Mouse (Mus musculus) cerebellum, adult (tissue): ENCODE data around the gene Vwa1.

ENCODE experiments used
- ATAC-seq: cut with Nextera tagmentation; 2 replicates; pipeline ENCODE4 v1.9.2; 2017; ENCODE audit warnings: mild to moderate bottlenecking, moderate library complexity, mixed read lengths; ENCODE audit not compliant: insufficient number of reproducible peaks, low FRiP score, low TSS enrichment

The Vwa1 gene

GRCm38 (mm10) chr4:155783486-155784080 is 9.1 kb upstream of the Vwa1 start:
- no peak; the same call in 1 of the 2 replicates for ATAC-seq

DNA sequence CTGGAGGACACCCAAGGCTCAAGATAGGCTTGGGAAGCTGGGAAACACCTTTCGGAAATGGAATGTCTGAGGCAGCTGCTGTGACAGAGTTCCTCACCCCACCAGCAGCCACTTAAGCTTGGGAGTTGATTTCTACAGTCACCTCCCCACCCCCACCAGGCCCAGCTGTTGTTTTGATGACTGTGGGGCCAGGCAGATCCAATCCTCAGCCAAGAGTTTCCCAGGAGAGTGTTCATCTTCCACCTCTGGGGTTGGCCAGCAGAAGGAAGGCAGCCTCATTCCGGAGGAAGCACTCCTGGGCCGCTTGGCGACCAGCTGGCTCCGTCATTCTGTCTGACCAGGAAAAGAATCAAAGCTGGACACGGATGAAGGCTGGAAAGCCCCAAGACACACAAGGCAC is 6.4 kb upstream of the Vwa1 start:
- no peak for ATAC-seq

DNA sequence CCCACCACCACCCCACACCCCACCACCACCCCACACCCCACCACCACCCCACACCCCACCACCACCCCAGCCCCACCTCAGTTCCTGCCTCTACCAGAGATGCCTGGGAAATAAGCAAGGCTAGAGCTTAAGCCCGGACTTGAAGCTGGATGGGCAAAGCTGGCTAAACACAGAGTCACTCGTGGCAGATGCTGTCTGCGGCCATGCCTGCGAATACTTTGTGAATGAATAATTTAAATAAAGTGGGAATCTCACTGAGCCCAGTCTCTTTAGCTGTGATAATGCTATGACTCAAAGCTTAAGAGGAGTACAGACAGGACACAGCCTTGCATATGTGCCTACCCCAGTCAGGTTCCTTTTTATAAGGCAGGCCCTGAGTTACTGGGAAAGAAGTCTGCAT is 5.0 kb upstream of the Vwa1 start:
- ATAC-seq, result no peak

DNA sequence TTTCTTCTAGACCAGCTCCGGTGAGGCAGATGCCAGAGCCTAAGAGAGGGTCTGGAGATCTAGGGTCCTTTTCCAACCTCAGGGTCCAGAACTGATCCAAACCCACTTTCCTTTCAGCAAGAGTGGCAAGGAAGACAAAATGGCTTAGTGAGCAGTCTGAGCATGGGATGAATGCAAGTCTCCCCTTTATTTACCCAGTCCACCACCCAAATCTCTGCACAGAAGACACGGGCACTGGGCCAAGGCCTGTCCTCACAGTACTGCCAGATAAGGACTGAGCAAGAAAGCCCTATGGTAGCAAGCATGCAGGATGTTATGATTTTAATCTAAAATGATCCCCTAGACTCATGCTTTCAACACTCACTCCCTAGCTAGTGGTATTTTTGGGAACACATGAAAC is 3.3 kb upstream of the Vwa1 start:
- ATAC-seq, result no peak

DNA sequence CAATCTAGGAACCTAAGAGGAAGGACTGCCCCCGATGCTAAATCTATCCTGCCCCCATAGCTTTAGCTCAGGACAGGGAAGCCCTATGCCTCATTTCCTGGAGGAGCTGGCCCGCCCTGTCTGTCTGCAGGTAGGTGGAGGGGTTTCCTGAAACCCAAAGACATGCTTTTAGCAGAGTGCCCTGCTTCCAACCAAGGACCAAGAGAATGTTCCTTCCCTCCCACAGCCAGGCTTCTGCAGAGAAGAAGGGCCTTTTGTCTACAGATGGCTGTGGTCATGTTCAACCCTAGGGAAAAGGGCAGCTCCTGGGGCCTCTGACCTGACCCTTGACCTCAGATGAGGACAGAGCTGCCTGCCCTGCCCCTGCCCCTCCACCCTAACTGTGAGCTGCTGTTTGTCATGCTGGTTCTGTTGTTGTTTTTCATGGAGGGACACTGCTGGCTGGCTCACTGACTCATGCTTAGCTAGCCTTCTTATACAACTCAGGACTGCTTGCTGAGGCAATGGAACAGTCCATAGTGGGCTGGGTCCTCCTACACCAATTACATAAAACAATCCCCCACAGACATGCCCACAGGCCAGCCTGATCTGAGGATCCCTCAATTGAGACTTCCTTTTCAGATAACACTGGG is 2.3 kb upstream of the Vwa1 start:
- no peak for ATAC-seq

DNA sequence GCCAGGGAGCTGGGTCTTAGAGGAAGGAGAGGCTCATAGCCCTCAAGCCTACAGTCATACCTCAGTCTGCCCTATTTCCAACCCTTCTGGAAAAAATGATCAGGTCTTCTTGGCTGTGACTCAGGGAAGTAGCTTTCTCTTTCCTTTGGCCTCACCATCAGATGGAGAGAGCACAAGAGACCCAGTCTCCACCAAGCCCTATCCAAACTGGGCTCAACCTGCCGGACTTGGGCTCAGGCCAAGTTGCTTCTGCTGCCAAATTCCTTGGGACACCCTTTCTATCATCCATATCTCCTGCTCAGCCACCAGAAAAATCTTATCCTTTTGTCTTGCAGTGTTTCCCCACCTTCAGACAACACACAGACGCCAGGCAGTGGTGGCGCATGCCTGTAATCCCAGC is 1.4 kb upstream of the Vwa1 start:
- ATAC-seq, result no peak

DNA sequence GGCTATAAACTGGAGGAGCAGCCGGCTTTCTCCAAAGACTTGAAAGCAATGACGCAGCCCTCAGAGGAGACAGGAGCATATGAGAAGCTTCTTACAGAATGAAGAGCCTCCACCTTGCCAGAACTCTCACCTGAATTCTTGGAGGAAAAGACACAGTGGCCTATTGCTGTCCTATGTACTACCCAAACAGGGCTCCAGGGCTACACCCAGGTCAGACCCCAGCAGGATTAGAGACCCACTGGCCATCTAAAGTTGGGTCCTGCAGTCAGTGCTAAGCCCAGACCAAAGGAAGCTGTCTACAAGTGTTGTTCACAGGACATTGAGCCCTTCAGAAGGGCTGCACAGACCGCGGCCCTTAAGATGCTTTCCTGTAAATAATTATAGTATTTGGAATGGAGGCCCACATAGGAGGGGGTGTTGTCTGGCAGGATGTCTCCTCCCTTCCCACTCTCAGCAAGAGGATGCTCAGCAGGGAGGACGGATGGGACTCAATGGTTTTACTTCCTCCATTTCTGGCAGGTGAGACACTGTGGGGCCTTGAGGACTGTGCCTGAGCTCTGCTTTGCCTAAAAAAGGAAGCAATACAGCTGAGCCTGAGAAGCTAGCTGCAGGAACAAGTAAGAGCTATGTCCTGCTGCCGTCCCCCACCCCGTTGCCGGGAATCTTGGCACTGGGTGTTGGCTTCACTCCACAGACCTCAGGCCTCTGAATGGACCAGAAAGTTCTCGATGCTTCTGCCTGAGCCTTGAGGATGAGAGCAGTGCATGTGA is 658 bp upstream of the Vwa1 start:
- no peak for ATAC-seq

- ATAC-seq, result no peak
Observed at GRCm38 (mm10) chr4:155773335-155774078, 991 bp downstream of the Vwa1 start.

DNA sequence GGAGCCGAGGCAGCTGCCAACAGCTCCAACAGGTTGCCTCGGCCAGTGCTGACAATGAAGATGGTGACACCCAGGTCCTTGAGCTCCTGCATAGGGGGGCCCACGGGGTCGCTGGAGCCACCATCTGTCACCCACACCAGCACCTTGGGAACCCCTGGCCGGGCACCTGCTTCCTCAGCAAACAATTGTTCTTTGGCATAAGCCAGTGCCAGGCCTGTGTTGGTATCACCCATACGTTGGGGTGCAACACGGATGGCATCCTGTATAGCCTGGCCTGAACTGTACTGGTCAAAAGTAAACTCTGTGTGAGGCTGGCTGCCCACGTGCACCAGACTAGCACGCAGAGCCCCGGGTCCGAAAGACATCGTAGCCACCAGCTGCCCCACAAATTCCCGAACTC is 1.7 kb downstream of the Vwa1 start:
- no peak for ATAC-seq

DNA sequence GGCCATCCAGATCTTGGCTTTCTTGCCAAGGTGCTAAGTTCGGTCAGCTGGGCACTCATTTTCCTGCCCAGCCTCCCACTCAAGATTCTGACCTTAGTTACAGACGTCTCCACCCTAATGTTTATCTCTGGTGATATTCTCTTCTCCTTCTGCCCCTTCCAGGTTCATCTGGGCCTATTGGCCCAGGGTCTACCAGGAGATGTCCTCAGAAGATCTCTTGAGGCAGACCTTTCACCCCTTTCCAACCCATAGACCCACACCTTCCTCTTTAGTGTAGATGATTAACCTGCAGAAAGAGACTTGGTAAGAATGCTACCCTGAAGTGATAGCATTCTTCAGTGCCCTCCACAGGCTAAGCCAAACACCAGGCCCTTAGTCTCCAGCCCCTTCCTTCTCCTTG is 2.8 kb downstream of the Vwa1 start:
- ATAC-seq, result no peak

- ATAC-seq, result no peak; the same call in 1 of the 2 replicates
Observed at GRCm38 (mm10) chr4:155770626-155771025, 3.9 kb downstream of the Vwa1 start.

DNA sequence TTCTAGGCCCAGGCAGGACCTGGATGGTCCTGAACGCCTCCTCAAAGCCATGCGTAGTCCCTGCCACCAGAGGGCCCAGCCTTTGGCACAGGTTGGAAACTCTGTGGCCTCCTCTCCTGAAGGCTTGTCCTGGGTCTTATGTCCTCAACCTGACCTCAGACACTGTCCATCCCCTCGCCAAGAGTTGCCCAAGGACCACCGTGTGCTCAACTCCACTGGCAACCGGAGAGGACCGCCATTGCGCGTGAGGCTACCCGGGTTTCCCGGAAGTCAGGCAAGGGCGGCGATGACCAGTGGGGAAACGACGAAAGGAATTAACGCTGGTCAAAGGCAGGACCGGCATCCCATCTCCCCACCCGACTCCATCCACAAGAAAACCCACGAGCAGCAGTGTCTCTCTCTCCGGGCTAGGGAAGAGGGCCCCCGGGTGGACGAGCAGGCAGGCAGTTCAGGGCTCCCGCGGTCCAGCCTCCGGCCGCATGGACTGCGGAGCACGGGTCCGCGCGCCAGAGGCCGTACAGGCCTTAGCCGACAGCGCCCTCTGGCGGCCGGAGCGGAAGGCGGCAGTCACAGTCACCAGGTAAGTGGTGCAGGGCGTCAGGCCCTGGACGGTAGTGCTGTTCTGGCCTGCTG is 4.5 kb downstream of the Vwa1 start:
- peak; percentile 75 for ATAC-seq

- no peak for ATAC-seq
Observed at GRCm38 (mm10) chr4:155769496-155769879, 5.0 kb downstream of the Vwa1 start.

DNA sequence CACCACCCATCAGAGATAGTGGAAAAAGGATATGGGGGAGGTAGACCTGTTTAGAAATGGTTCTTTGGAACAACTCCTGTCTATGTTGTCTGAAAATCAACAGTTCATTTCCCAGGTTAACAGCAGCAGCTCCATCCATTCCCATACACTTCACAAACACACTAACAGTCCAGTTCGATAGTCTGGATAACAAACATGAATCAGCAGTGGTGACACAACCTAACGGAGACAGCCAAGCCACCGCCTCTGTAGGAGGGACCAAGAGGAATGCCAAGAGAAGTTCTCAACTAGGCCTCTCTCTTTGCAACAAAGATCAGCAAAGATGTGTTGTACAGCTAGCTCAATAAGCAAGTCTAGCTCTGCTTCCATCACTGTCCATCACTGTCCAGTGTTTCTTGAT is 12.1 kb downstream of the Vwa1 start:
- no peak for ATAC-seq

GRCm38 (mm10) chr4:155761356-155762099 is 13.0 kb downstream of the Vwa1 start:
- no peak for ATAC-seq

DNA sequence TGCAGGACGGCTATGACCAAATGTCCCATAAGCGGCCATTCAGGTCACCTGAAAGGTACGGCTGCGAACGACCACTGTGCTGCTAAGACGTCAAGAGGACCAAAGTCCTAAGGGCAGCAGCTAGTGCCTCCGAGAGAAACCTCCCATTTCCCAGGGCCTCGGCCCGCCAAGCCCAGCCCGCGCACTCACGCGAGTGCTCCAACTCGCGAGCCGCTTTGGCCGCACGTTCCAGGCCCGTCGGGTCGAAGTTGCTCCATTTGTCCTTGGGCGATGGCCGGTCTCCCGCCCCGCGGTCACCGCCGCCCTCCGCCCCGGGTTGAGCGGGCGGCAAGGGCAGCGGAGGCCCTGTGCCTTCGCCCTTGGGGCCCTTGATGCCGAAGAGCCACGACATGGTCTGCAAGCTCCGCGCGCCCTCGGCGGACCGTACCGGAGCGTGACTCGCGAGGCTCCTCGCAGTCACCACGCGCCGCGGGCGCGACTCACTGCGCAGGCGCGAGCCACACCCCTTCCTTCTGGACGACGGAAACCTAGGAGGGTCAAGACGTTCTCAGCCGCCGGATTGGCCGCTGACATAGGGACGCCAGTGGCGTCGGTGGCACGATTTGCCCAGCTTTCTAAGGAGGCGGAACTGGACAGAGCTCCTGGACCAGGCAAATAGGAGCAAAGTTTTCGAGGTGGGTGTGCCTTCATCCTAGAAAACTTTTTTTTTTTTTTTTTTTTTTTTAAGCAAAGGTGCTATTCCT is 13.7 kb downstream of the Vwa1 start, which contains the start of gene Atad3a:
Gene Atad3a (minus strand): TSS at position 481 of the 743 bp plus-strand sequence.
- peak; percentile 89; the same call in 1 of the 2 replicates for ATAC-seq

DNA sequence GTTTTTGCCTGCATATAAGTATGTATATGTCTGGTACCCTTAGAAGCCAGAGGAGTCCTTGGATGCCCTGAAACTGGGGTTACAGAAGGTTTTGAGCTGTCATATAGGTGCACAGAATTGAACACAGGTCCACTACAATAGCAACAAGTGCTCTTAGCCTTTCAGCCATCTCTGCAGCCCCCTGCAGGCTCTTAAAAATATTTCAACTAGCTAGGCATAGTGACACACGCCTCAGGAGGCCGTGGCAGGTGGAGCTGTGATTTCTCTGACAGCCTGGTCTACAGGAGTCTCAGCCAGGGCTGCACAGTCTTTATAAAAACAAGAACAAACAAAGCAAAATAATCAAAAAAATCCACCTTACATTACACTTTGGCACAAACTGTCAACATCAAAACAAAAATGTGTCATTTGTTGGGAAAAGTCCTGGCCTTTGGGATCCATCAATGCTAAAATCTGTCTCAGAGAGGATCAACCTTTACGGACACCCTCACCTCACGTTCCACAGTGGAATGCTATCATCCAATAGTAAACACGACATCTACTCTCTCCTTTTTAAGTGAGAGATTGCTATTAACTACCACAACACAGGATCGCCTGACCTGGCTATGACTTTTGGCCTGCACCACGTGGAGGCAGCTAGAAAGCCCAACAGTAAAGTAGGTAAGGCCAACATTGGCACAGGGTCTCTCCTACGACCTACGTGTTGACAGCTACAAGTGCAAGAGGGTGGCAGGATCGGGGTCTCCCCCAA is 14.5 kb downstream of the Vwa1 start:
- ATAC-seq, result no peak

GRCm38 (mm10) chr4:155757011-155757410 is 17.5 kb downstream of the Vwa1 start:
- ATAC-seq, result no peak
